Mouse (Mus musculus) adipocyte (in vitro differentiated cells): ENCODE data around the gene Becn1.
A peak's percentile ranks its signal among the peaks of the same experiment; 100 is the strongest.
"Not testable (repeated sequence)": the region's sequence is repeated elsewhere in the genome, so short reads cannot be mapped to it uniquely, and the experiment has no call there.

Source experiments
- DNase-seq: peaks from one replicate; pipeline ENCODE4 v3.0.0-alpha.2; 2016; ENCODE audit warnings: low spot score

Gene Becn1

DNA sequence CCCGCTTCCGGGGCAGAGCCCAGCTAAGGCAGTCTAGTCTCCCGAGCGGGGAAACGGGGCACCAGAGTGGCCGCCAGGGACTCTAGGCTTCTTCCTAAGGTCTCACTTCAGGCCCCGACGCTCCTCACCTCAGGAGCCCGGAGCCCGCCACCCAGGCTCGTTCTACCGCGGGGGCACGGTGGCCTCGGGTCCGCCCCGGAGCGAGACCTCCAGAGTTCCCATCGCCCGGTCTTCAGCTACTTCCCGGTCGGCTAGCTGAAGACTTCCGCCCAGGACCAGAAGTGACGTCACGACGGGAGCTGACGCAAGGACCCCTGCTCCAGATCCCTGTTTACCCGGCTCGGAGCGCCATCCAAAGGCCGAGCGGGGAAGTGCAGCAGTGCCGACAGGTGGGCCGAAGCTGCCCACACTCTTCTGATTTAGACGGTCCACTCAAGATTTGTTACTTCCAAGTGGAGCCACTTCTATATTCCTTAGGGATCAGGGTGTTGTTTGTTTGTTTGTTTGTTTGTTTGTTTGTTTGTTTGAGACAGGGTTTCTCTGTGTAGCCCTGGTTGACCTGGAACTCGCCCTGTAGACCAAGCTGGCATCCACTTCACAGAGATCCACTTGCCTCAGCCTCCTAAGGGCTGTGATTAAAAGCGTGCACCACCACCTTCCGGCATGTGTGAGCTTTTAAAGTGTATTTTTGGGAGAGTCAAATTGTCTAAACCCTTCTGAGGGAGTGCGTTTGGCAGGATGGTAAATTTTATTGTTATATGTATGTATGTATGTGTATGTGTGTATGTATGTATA is at the start of gene Becn1:
TSS of gene Becn1 (minus strand) at position 283 of the 795 bp plus-strand sequence.
- DNase-seq: peak; percentile 97

DNA sequence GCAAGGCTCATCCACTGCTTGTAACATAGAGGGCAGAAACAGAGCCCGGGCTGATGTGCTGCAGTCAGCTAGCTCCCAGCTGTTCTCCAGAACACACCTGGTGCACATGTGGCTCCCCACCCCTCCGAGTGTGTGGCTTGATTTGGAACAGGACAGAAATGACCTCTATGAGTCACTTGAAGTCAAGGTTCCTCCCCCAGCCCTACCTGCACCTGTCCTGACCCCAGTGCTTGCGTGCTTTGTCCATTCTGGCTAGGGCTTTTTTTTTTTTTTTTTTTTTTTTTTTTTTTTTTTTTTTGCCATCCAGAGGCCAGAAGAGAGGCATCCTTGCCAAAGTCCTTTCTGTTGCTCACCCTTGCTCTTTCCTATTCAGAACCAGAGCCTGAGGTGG is 49.6 kb upstream of the Becn1 start:
- no peak for DNase-seq

DNA sequence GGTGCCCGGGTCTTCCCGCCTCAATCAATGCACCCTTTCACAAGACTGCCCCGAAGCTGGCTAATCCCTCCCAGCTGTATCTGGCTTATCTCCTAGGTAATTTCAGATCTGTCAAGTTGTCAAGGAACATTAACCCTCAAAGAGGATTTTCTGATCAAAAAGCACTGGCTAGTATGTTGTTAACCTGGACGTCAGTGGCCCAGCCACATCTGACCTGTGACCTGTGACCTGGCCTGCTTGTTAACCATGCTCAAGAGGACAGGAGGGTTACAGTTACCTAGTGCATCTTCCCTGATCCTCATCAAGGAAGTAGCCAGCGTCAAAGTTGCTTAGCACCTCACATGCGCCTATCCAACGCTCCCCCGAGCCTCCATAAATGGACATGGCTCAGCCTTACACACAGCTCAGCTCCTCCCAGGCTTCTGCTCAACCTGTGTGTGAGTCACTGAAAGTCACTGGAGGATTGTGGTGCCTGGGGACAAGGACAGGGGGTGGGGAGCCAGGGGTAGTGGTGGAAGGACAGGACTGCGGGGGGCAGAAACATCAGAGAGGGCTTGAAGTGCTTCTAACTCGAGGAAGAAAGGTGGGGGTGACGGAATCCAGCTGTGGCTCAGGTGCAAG is 49.1 kb upstream of the Becn1 start:
- DNase-seq: no peak

DNA sequence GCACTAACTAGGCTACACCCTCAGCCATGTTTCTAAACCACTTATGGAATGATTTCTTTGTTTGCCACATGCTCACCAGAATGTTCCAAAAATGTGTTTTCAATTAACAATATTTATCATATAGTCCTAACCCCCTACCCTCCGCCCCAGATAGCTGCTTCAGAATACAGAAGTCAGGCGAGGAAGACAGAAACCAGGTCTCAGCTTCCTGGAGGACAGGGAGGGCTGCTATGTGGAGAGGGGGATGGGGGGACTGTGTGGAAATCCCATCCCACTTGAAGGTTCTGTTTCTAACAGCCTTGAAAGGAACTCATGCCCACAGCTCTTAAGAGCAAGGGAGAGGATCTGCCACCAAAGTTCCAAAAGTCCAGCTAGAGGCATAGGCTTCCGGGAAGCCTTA is 47.1 kb upstream of the Becn1 start:
- DNase-seq: no peak

DNA sequence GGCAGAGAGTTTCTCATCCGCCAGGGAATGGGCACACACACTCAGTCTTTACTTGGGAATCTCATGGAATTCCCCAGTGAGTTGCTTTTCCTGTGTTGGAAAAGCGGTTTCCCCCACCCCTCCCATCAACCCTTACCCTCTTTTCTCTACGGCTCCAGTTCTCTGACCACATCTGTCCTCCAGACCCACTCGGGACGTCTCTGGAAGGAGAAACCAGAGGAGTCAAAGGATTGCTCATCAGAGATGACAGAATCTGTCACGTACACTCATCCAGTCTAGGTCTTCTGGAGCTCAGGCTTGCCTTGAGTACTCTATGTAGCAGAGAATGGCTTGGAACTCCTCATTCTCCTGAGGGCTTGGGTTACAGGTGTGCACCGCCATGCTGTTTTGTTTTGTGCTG is 46.7 kb upstream of the Becn1 start:
- DNase-seq: peak; percentile 51

DNA sequence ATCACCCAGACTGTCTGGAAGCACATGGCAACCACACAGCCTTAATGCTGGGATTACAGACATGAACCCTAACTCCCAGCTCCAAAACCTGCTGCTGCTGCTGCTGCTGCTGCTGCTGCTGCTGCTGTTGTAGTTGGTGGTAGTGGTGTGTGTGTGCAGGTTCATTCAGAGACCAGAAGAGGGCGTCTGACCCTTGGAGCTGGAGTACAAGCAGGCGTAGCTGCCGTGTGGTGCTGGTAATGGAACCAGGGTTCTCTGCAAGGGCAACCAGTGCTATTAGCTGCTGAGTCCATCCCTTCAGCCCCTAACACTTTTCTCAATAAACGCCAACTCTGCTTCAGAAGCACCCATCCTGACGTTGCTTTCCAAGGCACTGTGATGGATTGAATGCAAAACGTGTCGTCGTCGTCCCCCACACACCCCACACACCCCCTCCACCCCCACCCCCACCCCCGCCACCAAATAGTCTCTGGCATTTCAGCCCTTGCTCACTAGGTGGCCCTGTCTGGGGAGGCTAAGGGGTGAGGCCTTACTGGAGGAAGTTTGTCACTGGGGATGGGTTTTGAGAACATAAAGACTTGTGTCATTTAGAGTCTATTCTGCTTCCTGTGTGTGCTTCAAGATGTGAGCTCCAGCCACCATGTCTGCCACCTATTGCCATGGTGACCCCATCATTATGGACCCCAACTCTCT is 45.1 kb upstream of the Becn1 start:
- DNase-seq: no peak

DNA sequence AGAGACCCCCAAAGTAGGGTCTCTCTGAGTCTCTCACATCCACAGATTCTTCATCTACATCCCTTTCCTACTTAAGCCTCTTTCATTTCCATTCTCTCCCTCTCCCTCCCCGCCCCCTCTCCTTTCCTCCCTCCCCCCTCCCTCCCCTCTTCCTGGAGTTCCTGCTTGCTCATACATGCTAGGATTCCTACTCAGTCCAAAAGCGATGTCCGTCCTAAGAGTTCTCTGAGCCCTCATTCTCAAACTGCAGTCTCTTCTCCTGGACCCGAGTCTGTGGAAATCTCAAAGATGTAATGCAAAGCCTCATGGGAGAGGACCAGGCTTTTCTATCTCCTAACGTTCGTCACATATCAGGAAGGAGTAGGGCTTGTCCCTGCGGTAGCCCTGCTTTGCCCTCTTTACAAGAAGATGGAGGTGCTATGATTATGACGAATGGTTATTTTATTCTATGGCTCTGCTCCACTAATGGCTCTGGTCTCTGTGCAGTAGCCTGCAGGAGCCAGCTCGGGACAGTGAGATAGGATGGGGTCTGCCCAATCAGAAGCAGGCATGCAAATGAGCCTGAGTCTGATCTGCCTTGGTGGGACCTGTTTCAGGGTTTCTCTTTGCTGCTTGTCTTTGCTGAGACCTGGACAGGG is 36.2 kb upstream of the Becn1 start:
- DNase-seq: no peak

DNA sequence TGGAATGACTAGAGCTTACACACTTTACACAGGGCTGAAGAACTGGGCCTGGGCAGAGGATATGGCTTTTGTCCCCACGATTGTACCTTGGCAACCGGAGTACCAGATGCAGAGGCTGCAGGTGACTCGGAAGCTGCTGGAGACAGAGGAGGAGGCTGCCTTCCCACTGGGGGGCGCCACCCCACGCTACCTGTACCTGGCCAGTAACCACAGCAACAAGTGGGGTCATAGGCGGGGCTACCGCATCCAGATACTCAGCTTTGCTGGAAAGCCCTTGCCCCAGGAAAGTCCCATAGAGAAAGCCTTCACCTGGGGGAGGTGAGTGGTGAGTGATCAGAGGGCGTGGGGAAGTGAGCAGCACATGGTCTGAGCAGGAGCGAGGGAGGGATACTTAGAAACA is 33.6 kb upstream of the Becn1 start:
- DNase-seq: no peak

DNA sequence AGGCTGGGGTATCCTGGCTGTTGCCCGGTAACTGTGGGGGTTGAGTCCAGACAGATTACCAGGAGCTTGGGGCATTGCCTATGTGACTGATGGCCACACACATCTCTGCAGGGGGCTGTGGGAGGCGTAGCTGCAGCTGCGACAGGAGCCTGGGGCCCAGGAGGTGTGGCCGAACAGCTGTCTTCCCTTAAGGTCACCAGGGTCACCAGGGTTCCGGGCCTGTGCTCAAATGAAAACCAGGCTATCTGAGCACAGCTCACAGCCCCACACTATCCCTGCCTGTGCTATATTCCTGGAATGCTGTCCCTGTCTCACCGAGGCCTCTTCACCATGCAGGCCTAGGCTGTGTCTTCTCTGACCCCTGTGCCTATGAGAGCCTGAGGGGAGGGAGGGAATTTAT is 32.4 kb upstream of the Becn1 start:
- peak; percentile 41 for DNase-seq

DNA sequence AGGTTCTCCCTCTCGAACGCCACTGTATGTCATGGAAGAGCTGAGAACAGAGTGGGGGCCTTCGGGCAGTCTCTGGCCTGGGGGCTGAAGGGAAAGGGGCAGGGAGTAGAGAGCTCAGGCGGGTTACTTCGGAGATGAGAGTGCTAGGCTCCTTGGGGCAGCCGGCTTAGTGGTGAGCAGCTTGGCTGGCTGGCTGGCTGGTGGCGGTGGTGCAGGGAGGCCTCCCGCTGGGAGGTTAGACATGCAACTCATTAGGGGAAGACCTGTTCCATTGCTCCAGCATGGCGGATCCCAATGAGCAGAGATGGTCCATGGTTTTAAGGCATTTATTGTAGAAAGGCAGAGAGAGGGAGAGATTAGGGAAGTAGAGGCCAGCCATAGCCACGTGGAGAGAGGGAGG is 31.9 kb upstream of the Becn1 start:
- no peak for DNase-seq

DNA sequence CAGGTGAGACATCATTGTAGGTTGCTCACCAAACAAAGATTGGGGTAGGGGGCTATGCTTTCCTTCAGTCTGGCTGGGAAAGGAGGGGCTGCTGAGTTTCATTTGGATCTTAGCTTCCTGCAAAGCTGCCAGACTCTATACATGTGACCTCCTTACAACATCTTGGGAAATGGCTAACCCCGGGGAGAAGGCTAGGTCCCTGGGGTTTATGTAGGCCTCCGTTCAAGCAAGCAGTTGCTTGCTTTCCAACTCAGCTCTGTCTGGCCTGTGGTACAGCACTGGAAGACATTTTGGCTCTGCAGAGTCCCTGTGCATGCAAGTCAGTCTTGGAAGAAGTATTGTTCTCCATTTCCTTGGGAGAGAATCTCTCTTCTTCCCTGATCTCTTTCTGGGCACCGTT is 30.5 kb upstream of the Becn1 start:
- DNase-seq: peak; percentile 90

DNA sequence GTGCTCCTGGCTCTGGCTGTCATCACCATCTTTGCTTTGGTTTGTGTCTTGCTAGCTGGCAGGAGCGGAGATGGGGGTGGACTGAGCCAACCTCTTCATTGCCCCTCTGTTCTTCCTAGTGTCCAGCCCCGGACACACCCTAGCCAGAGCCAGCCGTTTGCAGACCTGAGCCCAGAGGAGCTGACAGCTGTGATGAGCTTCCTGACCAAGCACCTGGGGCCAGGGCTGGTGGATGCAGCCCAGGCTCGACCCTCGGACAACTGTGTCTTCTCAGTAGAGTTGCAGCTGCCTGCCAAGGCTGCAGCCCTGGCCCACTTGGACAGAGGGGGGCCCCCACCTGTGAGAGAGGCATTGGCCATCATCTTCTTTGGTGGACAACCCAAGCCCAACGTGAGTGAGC is 28.9 kb upstream of the Becn1 start:
- DNase-seq: not testable (repeated sequence)

DNA sequence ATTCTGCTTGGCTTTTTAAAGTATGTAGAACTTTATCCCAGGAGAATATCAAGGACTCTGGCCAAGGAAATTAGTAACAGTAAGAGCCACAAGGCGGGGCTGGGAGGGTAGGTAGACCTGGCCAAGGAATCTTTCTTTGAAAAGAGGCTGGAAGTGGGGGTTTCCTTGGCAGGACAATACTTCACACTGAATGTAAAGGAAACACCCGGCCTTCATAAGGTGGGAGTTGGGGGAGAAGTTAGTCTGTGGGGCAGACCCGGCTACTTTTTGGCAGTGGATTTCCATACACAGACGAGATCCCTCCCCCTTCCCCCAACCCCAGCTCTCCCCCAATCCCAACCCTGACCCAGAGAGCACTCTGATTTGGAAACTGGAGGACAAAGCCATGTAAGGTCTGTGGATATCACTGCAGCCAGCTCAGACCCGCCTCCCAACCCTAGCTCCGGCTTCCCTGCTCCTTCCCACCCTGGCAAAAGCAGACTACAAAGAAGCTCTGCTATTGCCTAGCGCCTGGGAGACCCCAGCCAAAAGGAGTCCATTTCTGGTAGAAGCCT is 28.4 kb upstream of the Becn1 start, which contains the start of gene Aoc3:
TSS of gene Aoc3 (plus strand) at position 235 of the 554 bp plus-strand sequence.
- DNase-seq: peak; percentile 95

DNA sequence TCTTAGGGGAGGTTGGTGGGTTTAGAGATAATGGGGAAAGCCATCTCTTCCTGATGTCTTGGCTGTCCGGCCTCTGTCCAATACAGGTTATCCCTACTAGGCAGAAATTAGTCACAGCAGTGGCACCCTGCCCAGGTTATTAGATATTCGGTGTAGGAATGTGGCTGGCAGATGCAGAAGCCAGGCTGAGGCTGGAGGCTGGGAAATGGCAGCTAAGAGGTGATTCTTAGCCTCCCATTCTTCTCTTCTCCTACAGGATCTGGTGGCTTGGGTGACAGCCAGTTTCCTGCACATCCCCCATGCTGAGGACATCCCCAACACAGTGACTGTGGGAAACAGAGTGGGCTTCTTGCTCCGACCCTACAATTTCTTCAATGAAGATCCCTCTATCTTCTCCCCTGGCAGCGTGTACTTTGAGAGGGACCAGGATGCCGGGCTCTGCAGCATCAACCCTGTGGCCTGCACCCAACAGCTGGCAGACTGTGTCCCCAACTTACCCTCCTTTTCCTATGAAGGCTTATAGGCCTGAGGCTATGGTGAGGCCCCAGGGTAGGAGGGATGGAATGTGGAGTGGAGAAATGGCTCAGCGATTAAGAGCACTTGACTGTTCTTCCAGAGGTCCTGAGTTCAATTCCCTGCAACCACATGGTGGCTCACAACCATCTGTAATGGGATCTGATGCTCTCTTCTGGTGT is 27.0 kb upstream of the Becn1 start:
- DNase-seq: peak; percentile 74

DNA sequence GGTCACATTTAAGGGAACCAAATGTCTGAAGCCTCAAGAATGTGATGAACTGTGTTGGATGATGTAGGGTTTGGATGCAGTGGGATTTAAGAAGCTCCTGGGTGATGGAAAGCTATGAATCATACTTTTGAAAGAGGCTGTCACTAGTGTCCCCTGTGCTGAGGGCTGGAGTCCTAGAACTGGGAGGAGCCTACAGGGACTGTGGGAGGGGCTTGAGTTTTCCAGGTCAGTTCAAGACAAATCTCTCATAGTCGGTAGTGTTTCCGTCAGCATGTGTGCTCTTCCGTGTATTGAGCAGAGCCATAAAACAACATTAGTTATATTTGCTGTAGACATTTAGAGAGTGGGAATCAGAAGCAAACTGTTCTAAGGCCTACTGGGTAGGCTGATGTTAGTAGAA is 25.2 kb upstream of the Becn1 start:
- DNase-seq: peak; percentile 53

DNA sequence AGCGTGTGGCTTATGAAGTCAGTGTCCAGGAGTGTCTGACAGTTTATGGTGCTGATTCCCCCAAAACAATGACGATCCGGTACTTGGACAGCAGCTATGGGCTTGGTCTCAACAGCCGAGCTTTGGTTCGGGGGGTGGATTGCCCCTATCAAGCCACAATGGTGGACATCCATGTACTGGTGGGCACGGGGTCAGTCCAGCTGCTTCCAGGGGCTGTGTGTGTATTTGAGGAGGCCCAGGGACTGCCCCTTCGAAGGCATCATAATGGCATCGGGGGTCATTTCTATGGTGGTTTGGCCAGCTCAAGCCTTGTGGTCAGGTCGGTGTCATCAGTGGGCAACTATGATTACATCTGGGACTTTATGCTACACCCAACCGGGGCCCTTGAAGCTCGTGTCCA is 24.1 kb upstream of the Becn1 start:
- no peak for DNase-seq

DNA sequence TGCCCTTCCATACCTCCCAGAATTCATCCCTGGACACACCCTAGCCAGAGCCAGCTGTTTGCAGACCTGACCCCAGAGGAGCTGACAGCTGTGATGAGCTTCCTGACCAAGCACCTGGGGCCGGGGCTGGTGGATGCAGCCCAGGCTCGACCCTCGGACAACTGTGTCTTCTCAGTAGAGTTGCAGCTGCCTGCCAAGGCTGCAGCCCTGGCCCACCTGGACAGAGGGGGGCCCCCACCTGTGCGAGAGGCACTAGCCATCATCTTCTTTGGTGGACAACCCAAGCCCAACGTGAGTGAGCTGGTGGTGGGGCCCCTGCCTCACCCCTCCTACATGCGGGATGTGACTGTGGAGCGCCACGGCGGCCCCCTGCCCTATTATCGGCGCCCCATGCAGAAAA is 23.1 kb upstream of the Becn1 start:
- DNase-seq: not testable (repeated sequence)

DNA sequence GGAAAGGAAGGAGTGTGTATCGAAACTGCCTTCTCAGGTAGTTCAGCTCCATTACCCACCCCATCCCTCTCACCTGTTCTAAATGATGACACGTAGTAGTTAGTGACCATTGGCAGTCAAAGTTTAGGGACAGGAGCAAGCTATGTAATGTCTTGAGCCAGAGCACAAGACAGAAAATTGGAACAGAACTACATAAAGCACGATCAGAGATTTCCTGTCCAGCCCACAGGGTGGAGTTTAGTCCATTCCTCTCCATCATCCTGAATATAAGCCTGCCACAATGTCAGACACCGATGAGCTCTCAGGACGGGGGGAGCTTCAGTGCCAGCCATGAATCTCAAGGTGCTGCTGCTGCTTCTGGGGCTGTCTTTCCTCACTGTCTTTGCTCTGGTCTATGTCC is 22.7 kb upstream of the Becn1 start, which contains the start of gene Aoc2:
TSS of gene Aoc2 (plus strand) at position 301 of the 400 bp plus-strand sequence.
- no peak for DNase-seq

DNA sequence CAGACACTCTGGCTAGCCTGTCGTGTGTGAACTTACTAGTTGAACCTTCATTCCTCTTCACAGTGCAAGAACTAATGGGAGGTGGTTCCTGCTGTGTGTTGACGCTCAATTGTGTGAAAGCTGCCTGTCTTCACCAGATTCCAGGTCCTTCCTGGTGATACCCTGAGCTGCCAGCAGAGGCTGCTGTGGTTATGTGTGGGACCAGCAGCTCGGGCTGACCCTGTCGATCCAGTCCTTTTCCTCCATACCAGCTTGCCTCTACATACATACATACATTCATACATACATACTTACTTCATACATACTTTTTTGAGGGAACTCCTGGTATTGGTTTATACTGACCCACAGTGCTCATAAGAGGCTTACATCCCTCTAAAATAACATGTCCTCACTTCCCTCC is 21.5 kb upstream of the Becn1 start:
- DNase-seq: peak; percentile 83

DNA sequence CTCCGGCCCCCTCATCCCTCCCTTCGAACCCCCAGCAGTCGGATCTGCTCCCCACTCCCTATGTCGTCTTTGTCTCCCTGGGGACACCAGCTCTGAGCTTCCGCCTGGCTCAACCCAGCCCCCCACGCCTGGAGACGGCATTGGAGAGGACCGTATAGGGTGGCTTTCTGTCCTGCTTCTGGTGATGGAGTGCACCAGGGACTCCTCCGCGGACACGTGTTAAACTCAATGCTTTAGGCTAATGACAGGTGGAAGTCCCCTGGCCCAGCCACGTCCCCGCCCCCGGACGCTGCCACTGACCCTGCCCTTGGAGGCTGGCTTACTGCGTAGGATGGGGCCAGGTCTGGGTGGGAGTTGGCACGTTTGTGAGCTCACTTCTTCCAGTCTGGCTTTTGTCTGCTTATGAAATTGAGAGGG is 14.4 kb upstream of the Becn1 start:
- no peak for DNase-seq

DNA sequence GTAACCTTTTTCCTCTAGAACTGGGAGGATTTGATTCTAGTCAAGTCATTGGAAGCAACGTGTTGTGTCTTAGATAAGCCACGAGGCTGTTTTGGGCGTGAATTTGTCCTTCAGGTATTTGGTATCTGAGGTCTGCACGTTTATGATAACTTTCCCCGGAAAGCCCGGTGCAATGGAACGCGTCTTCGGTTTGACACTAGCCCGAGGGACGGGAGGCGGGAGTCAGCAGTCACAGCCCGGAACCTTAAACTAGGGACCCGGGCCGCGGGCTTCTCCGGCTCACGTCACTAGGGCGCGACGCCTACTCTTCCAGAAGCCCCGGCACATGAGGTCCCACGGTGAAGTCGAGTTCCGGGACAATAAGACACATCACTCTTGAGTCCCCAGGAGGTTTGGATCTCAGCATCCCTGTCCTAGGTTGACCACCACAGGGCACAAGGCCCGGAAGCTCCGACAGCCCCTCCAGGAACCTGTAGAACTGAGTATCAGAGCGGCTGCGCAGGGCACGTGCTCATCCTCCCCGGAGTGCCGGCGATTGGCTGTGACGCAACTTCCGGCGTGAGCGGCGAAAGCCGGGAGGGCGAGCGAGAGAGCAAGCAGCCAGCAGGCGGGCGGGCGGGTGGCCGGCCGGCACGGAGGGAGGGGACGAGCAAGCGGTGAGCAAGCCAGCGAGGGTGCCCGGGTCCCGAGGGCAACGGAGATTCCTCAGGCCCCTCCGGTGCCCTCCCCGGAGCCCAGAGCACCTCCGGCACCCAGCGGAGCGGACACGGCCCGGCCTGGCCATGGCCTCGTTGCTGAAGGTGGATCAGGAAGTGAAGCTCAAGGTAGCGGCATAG is 13.8 kb upstream of the Becn1 start, which contains the start of gene Psme3:
TSS of gene Psme3 (plus strand) at position 549 of the 836 bp plus-strand sequence.
- peak; percentile 91 for DNase-seq
